Mouse (Mus musculus): ENCODE results near the gene Etv6.
A peak's percentile ranks its signal among the peaks of the same experiment; 100 is the strongest.

Gene Etv6

GRCm38 (mm10) chr6:134207391-134208179, 172.1 kb downstream of the Etv6 start:
- DNase-seq (ENCODE audit: low spot score in 2 of 2): peak in 1 of 2 experiments; percentile 39

DNA sequence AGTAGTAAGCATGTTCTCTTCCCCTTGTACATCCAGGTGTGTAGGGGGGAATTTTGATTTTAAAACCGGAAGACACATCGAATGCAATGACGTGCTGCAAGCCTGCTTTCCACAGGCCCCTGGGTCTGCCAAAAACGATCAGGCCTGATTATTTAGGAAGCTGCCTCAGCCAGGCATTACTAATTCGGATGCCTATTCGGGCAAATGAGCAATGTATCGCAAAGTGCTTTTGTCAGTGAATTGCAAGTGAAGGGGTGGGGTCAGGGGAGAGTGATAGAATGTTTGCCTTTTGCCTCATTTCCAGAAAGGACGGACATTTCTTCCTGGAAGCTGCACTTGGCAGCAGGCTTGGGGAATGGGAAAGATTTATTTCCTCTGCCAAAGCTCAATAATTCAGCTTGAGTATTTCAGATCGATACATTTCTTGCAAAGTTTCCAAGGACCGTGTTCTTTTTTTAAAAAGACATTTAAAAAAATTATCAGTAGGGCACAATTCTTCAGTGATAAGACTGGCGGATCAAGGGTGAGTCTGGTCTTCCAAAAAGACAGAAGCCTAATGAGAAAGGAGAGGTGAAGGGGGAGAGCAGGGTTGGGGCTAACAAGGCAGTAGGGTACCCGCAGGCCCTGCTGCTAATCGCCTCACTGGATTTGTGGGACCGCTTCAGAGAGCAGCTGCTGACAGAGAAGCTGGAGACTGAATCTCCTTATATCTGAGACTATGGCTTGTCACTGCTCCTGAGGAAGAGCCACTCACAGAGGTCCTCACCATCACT, 172.9 kb downstream of the Etv6 start:
- DNase-seq (ENCODE audit: low spot score in 2 of 2): no peak

DNA sequence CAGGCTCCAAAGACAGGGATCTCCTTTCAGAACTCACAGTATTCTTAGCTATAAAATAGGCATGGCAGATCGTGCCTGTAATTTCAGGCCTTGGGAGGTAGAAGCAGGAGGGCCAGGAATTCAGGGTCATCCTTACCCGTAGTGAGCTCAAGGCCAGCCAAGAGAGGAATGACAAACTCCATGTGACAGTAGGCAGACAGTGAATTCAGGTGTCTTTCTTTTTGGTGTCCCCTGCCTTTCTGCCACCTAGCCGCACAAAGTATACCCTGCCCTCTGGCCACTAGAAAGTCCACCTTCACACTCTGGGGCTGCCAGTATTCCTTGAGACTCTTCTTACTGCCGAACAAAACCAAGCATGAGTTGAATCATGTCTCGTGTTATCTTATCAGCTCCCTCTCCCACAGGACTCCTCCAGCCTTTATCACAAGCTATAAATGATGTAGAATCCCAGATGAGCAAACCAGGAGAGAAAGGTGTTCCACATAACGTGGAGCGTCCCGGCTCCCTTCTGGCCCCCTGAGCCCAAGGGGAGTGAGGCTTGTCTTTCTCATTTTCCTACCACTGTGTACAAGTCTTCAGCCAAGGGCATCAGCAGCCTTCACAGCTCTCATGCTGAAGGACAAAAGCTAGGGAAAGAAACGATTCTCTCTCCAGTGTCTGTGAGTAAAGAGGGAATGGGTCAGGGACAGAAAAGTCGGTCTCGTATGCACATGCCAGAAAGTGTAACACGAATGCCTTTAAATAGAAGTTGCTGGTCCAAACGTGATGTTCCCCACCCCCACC, 175.4 kb downstream of the Etv6 start:
- DNase-seq (ENCODE audit: low spot score in 2 of 2): no peak

DNA sequence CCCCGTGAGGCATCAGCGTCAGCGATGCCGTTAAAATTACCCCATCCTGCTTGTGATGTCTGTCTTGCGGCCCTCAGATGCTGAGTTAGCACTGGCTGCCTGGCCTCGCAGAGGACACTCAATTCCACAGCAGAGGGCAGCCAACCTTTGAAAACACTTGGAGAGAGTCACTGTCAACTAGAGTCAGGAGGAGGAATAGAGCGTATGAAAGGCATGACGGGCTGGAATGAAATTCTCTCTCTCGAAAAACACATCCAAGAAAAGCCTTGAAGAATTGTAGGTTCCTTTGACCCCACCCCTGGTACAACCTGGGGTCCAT, 175.9 kb downstream of the Etv6 start:
- no peak for DNase-seq (ENCODE audit: low spot score in 2 of 2)

DNA sequence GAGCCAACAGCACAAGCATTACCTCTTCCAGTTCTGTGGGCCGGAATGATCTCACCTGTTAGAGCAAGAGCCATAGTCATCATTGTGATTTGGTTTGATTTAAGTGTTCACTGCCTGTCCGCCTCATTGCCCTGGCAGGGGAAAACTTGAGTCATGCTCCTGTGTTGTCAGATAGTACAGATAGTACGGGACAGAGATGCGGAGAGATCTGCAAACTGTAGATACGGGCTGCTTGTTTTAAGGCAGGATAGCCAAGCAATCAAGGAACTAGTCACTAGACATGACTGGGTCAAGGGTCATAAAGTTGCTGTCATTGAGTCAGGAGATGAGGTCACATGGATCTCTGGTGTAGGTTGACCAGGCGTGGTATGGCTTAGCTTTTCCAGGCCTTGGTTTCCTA, 182.2 kb downstream of the Etv6 start:
- no peak for DNase-seq (ENCODE audit: low spot score in 2 of 2)

GRCm38 (mm10) chr6:134218441-134218840, 182.9 kb downstream of the Etv6 start:
- DNase-seq (ENCODE audit: low spot score in 2 of 2): no peak

DNA sequence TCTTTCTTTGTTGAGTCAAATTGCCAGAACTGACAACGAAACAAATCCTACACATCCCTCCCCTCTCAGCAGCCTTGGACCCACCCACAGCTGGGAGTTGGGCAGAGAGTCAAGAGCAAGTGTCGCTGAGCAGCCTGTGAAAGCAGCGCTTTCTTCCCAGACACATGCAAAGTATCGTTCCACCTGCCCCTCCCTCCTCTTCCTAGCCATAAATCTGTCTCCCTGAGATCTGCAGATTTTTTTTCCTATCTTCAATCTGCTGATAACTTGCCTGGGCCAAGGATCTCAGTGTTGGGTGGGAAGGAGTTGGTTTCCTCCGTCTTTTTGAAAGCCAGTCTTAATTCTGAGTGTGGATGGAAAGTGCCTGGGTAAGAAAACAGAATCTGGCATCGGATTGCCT, 183.9 kb downstream of the Etv6 start:
- peak in 1 of 2 experiments; percentile 55 for DNase-seq (ENCODE audit: low spot score in 2 of 2)

GRCm38 (mm10) chr6:134220209-134220777, 184.8 kb downstream of the Etv6 start:
- no peak for DNase-seq (ENCODE audit: low spot score in 2 of 2)

- DNase-seq (ENCODE audit: low spot score in 2 of 2): no peak
Observed at GRCm38 (mm10) chr6:134222248-134222929, 186.9 kb downstream of the Etv6 start.

DNA sequence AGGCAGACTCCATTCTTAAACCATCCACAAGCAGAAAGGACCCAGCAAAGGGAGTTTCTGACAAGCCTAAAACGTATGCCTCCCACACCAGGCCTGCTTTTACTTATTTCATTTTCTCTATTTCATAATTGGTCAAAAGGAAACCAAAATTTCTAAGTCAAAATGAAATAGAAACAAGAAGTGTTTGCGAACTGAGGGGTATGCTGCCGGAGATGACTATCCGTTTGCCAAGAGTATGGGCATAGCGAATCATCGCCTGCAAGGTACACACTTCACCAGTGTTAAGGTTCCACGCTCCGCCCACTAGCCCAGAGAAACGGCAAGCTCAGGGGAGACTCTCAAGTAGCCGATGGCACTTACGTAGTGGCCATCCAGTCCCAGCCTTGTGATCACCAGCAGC, 190.1 kb downstream of the Etv6 start:
- DNase-seq (ENCODE audit: low spot score in 2 of 2): no peak

DNA sequence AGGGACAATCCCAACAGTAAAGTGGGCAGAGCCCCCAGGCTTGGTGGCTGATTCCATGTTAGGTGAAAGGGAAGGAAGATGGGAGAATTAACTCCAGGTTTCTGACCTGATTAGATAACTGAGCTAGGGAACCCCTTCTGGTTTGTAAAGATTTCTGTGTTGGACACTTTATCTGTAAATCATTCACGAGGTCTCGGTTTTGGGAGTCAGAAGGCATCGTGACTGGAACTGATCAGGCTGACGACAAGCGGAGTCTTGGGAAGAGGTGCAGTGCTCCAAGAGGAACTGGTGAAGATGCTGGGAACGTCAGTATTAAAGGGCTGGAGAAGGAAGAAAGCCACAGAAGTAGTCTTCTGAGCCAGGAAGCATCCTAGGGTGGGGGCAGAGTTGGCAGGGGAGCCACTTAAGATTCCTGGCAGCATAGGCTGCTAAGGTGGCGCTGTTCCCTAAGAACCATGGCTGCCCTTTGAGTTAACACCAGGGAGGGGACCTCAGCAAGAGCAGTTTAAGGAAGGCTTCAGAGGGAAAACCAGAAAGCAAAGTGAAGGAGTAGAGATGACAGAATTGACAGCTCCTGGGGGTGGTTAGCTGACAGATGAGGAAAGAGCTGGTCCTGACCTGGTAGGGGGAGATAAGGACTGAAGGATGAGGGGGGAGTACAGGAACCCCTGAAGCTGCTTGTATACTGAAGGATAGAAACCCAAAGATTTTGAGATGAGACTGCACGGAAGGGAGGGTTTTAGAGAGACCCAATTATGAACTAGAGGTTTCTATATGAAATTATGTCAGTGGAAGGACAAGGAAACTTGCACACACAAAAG, 191.1 kb downstream of the Etv6 start:
- DNase-seq (ENCODE audit: low spot score in 2 of 2): no peak

DNA sequence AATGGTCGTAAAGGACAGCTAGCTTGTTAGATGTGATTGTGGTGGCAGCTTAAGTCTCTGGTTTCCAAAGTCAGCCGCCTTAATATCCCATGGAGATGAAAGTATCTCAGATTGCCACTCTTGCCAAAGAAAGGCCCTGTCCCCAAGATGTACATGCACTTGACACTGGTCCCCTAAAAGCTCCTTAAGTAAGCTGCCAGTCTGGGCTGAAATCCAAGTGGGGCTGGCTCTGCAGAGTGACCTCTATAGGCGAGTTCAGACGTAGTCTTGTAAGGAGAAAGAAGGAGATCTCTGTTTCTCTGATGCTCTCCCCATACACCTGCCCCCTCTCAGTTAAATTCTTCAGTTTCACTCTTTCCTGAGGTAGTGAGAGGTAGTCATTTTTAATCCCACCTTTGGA, 200.8 kb downstream of the Etv6 start:
- DNase-seq (ENCODE audit: low spot score in 2 of 2): no peak

DNA sequence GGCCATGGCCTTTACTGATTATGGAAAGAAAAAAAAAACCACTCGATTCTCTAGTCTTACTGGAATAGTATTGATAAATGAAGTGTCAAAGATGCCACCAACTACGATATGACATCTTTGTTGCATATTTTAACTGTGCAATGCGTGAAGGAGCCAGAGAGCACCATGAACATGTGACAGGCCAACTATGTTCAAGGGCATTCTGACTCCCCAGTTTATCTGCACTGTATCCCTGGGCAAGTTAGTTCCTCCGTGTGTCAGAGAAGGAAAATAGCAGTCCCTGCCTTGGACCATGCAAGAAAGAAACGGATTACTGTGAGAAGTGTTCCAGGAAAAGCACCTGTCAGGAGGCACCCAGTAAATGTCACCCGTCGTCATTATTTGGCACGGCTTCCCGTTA, 203.0 kb downstream of the Etv6 start:
- no peak for DNase-seq (ENCODE audit: low spot score in 2 of 2)

DNA sequence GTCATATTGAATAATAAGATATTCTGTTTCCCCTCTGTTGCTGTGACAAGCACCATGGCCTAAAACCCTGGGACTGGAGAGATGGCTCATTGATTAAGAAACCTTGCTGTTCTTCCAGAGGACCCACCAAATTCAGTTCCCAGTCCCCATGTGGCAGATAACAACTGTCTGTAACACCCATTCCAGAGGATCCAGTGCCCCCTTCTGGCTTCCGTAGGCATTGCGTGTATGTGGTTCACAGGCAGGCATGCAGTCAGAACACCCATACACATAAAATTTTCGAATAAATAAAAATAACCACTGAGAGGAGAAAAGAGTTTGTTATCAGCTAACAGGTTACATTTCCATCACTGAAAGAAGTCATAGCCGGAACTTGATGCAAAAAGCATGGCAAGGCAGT, 205.5 kb downstream of the Etv6 start:
- DNase-seq (ENCODE audit: low spot score in 2 of 2): no peak

DNA sequence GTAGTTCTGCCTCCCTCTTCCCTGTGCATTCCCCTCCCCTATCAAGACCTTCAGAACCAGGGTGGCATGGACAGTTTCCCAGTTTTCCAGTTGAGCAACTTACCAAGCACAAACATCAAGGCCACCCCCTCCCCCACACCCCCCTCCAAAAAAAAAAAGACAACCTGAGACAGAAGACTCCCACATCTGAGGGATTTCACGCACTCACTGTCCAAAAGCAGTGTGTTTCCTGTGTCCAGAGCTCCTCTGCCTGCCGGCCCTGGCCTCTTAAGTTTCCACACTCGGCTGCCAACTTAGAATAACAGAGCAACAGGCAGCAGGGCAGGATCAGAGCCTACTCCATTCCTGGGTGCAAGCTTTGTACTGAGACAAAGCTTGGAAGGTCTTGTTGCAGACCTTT, 207.6 kb downstream of the Etv6 start:
- DNase-seq (ENCODE audit: low spot score in 2 of 2): no peak

GRCm38 (mm10) chr6:134243546-134243945, 208.0 kb downstream of the Etv6 start:
- no peak for DNase-seq (ENCODE audit: low spot score in 2 of 2)

- no peak for DNase-seq (ENCODE audit: low spot score in 2 of 2)
Observed at GRCm38 (mm10) chr6:134244071-134244470, 208.6 kb downstream of the Etv6 start.

- DNase-seq (ENCODE audit: low spot score in 2 of 2): no peak
Observed at GRCm38 (mm10) chr6:134246109-134246508, 210.6 kb downstream of the Etv6 start.

DNA sequence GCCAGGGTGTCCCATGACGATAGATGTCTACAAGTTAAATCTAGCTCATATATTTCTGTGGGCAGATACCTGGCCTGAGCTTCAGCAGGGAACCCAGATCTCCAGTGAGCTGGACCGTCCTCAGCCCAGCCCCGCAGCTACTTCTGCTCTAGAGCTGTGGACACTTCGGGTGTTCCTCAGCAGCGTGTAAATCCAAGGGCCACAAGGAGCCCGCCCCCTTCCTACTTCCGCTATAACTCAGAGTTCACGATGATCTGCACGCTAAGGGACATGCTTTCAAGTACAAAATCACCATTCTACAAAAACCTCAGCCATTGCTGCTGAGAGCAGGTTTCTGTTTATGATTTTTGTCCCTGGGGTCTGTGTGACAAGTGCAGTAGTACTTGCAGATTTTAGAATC, 211.8 kb downstream of the Etv6 start:
- no peak for DNase-seq (ENCODE audit: low spot score in 2 of 2)

DNA sequence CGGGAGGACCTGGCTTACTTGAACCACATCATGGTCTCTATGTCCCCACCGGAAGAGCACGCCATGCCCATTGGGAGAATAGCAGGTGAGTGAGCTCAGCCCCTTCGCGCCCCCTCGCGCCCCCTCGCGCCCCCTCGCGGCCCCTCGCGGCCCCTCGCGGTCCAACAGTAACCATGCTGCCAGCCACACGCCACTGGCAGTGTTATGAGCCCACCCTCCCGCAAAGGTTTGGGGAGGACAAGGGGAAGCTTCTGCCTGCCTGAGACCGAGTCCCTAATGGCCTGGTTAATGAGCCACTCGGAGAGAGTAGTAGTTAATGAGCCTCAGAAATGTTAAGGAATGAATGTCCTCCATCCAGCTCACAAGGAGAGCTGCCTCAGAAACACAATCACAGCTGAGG, 213.2 kb downstream of the Etv6 start:
- no peak for DNase-seq (ENCODE audit: low spot score in 2 of 2)

DNA sequence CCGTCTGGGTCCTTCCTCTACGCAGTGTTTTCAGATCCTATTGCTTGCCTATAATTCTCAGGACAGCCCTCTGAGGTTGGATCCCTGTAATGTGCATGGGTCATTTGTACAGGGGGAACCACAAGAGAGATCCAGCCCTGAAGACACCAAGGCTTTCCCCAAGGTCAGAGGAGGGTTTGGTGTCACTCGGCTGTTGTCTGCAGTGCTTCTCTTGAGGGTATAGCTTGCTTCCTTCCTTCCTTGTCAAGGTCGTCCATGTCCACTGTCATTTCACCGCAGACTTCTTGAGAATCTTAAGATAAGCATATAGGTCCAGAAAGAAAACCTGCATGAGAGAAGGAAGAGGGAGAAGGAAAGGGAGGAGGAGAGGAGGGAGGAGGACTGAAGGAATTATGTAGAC, 215.3 kb downstream of the Etv6 start:
- no peak for DNase-seq (ENCODE audit: low spot score in 2 of 2)

Data from frontal cortex, postnatal 25 days (tissue).